Mouse (Mus musculus) midbrain, embryonic 11.5 days (tissue): ENCODE data around the gene Aff1. TPM values are rescaled to one million over a fixed set of nuclear protein-coding genes. Genes with fewer than 3 reads are reported as not detected.

ENCODE experiments used
- ATAC-seq: fragments of 200-750 bp; cut with Nextera tagmentation; 2 replicates; pipeline ENCODE4 v1.8.0; 2017; ENCODE audit warnings: moderate TSS enrichment, moderate library complexity; ENCODE audit not compliant: low FRiP score
- DNase-seq: peaks from one replicate; pipeline ENCODE4 v3.0.0; 2015; ENCODE audit warnings: low spot score; ENCODE audit errors: missing footprints
- H3K27ac ChIP-seq: fragments of 300-500 bp; sonication (generic); 2 replicates; pipeline ENCODE4 v1.5.1; 2014; ENCODE audit warnings: low read depth, low read length
- H3K27me3 ChIP-seq: fragments of 300-500 bp; sonication (generic); 2 replicates; pipeline ENCODE4 v1.6.1; 2014; ENCODE audit warnings: mild to moderate bottlenecking, low read length, moderate library complexity, mixed read lengths; ENCODE audit not compliant: control insufficient read depth, insufficient read depth
- H3K36me3 ChIP-seq: fragments of 300-500 bp; sonication (generic); 2 replicates; pipeline ENCODE4 v1.6.1; 2014; ENCODE audit warnings: mild to moderate bottlenecking, low read length, moderate library complexity, mixed read lengths; ENCODE audit not compliant: control insufficient read depth, insufficient read depth
- H3K4me1 ChIP-seq: fragments of 300-500 bp; sonication (generic); 2 replicates; pipeline ENCODE4 v1.6.1; 2014; ENCODE audit warnings: low read length; ENCODE audit not compliant: control insufficient read depth, insufficient read depth
- H3K4me2 ChIP-seq: fragments of 300-500 bp; sonication (generic); 2 replicates; pipeline ENCODE4 v1.6.1; 2014; ENCODE audit warnings: mild to moderate bottlenecking, moderate library complexity
- H3K4me3 ChIP-seq: fragments of 300-500 bp; sonication (generic); 2 replicates; pipeline ENCODE4 v1.5.1; 2014; ENCODE audit warnings: low read depth, low read length
- H3K9ac ChIP-seq: fragments of 300-500 bp; sonication (generic); 2 replicates; pipeline ENCODE4 v1.6.1; 2014; ENCODE audit warnings: low read length
- H3K9me3 ChIP-seq: fragments of 300-500 bp; sonication (generic); 2 replicates; pipeline ENCODE4 v1.6.1; 2016; ENCODE audit warnings: low read length; ENCODE audit not compliant: control insufficient read depth
- WGBS: fragments of 180-500 bp; shearing (Covaris S2); extraction: QIAGEN DNeasy Blood & Tissue Kit; methylation state at CpG from one replicate; pipeline ENCODE4 v1.1.7; 2014; 5-methylcytosine and 5-hydroxymethylcytosine counted together
- polyA plus RNA-seq: library from polyadenylated mRNA; unstranded; fragments of >200 nt; fragmentation: Nextera tagmentation; extraction: Ambion mirVana; gene quantifications from 2 replicates; pipeline ENCODE4 v1.2.1, GENCODE M21; 2014

Gene Aff1
- polyA plus RNA-seq, 1 experiment from 2014 or later: 5.9 TPM

DNA sequence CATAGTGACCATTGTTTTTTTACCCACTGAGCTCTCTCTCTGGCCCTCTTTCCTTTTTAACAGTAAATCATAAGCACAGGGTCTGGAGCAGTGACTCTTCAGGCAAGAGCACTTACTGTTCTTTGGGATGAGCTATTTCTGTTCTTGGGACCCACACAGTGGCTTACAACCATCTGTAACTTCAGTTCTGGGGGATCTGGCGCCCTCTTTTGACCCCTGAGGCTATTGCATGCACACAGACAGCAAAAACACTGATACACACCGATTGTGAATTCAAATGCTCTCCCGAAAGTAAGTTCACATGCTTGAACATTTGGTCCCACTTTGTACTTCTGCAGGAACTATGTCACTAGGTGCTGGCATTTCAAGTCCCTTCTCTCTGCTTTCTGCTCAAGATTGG is 9.3 kb downstream of the Aff1 start:
- H3K36me3 ChIP-seq: no peaks in the 10 kb centered on the region
- H3K9me3 ChIP-seq: no peaks in the 10 kb centered on the region
- H3K27me3 ChIP-seq: no peaks in the 10 kb centered on the region
- H3K27ac ChIP-seq: no peak overlapping the region
- H3K4me3 ChIP-seq: no peak overlapping the region
- no peak overlapping the region for H3K4me2 ChIP-seq
- no peak overlapping the region for H3K9ac ChIP-seq
- WGBS: 78% methylated on average over 3 of the region's 3 CpGs
- H3K4me1 ChIP-seq: no peaks in the 10 kb centered on the region
- DNase-seq (no peak), ATAC-seq (no peak)

DNA sequence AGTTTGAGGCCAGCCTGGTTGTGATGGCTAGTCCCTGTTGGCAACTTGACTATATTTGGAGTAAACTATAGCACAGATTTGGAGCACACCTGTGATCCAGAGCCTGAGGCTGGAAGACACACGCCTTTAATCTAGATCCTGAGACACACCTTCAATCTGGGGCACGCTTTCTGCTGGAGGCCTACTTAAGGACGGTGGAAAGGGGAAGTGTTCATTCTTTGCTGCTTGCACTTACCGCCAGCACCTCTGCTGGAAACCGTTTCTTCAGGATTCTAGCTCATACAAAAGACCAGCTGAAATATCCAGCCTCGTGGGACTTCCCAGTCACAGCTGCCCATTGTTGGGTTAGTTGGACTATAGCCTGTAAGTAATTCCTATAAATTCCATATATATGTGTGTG is 10.4 kb downstream of the Aff1 start:
- Histone ChIP-seq H3K9ac (no peak overlapping the region), H3K4me3 (no peak overlapping the region), H3K9me3 (no peaks in the 10 kb centered on the region), H3K4me2 (no peak overlapping the region), H3K36me3 (no peaks in the 10 kb centered on the region), H3K4me1 (no peaks in the 10 kb centered on the region), H3K27ac (no peak overlapping the region), H3K27me3 (no peaks in the 10 kb centered on the region)
- ATAC-seq: no peak
- DNase-seq: no peak
- WGBS: 82% methylated on average over 6 of the region's 6 CpGs

- Histone ChIP-seq H3K27me3 (no peaks in the 10 kb centered on the region), H3K36me3 (no peaks in the 10 kb centered on the region), H3K4me2 (no peak overlapping the region), H3K27ac (no peak overlapping the region), H3K4me3 (no peak overlapping the region), H3K4me1 (no peaks in the 10 kb centered on the region), H3K9me3 (no peaks in the 10 kb centered on the region), H3K9ac (no peak overlapping the region)
- DNase-seq (no peak), ATAC-seq (no peak)
- WGBS: 96% methylated on average over 4 of the region's 4 CpGs
These were observed 13.2 kb downstream of the Aff1 start for GRCm38 (mm10) chr5:103705331-103705730.

GRCm38 (mm10) chr5:103705874-103706273 is 13.7 kb downstream of the Aff1 start:
- H3K9me3 ChIP-seq: no peaks in the 10 kb centered on the region
- no peak for DNase-seq
- ATAC-seq: no peak
- no peak overlapping the region for H3K4me3 ChIP-seq
- no peaks in the 10 kb centered on the region for H3K36me3 ChIP-seq
- no peaks in the 10 kb centered on the region for H3K27me3 ChIP-seq
- H3K27ac ChIP-seq: no peak overlapping the region
- H3K4me1 ChIP-seq: no peaks in the 10 kb centered on the region
- no peak overlapping the region for H3K4me2 ChIP-seq
- 75% methylated on average over 1 of the region's 1 CpGs for WGBS
- no peak overlapping the region for H3K9ac ChIP-seq

DNA sequence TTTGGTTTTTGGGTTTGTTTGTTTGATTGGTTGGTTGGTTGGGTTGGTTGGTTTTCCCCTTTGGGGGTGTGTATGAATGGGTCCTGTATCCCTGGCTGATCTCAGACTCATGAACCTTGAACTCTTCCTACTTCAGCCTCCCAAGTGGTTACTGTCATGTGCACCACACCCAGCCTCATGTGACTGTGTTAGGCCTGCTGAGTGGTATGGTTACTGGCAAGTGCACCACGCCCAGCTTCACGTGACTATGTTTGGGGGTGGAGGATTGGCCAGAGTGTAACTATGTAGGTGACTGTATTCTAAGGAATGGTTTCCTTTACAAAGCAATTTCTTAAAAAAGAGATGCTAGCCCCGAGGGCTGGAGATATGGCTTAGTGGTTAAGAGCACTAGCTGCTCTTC is 16.9 kb downstream of the Aff1 start:
- Histone ChIP-seq H3K27me3 (no peaks in the 10 kb centered on the region), H3K36me3 (no peaks in the 10 kb centered on the region), H3K9ac (no peak overlapping the region), H3K4me1 (no peaks in the 10 kb centered on the region), H3K4me2 (no peak overlapping the region), H3K27ac (no peak overlapping the region), H3K9me3 (no peaks in the 10 kb centered on the region), H3K4me3 (no peak overlapping the region)
- WGBS: 91% methylated on average over 3 of the region's 3 CpGs
- ATAC-seq (no peak), DNase-seq (no peak)

GRCm38 (mm10) chr5:103711886-103712285 is 19.7 kb downstream of the Aff1 start:
- H3K27me3 ChIP-seq: no peaks in the 10 kb centered on the region
- no peak for ATAC-seq

DNA sequence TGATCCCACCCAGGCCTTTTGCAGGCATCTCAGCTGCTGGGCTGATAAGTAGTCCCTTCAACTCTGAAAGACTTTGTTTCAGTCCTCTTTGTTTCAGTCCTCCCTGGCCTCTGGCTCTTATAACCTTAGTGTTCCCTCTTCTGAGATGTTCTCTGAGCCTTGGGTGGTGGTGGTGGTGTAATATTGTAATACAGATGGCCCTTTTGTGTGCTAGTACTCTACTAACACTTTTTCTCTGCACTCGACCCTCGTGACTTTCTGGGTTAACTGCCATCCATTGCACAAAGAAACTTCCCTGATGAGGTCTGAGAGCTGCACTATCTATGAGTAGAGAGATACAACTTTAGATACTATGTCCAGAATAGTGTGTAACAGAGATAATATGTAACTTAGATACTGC is 21.2 kb downstream of the Aff1 start:
- Histone ChIP-seq H3K4me3 (no peak overlapping the region), H3K27ac (no peak overlapping the region), H3K9me3 (no peaks in the 10 kb centered on the region), H3K27me3 (no peaks in the 10 kb centered on the region), H3K4me2 (no peak overlapping the region), H3K4me1 (no peaks in the 10 kb centered on the region), H3K36me3 (no peaks in the 10 kb centered on the region), H3K9ac (no peak overlapping the region)
- no peak for ATAC-seq
- no peak for DNase-seq
- WGBS: 76% methylated on average over 2 of the region's 2 CpGs

More at GRCm38 (mm10) chr5:103711886-103712285, 19.7 kb downstream of the Aff1 start:
- Histone ChIP-seq H3K4me2 (no peak overlapping the region), H3K4me3 (no peak overlapping the region), H3K9me3 (no peaks in the 10 kb centered on the region), H3K9ac (no peak overlapping the region), H3K4me1 (no peaks in the 10 kb centered on the region), H3K36me3 (no peaks in the 10 kb centered on the region), H3K27ac (no peak overlapping the region)
- 89% methylated on average over 2 of the region's 2 CpGs for WGBS
- DNase-seq: no peak

DNA sequence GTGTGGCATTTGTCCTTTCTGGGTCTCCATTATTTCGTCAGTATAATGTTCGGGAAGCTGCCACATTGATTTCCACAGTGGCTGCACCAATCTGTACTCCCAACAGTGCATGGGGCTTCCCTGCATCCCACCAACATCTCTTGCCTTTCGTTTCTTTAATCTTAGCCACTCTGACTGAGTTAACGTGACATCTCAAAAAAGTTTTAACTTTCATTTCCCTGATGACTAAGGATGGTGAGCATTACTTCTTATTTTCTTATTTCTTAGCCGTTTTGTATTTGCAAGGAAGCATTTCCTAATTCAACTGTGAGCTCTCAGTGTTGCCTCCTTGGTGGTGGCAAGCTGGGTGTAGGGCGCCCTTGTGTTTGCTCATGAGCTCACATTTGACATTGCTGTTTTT is 22.8 kb downstream of the Aff1 start:
- H3K27me3 ChIP-seq: no peaks in the 10 kb centered on the region
- no peaks in the 10 kb centered on the region for H3K9me3 ChIP-seq
- DNase-seq: no peak
- WGBS: 86% methylated on average over 6 of the region's 6 CpGs
- H3K4me1 ChIP-seq: no peaks in the 10 kb centered on the region
- H3K36me3 ChIP-seq: no peaks in the 10 kb centered on the region
- H3K4me2 ChIP-seq: no peak overlapping the region
- no peak overlapping the region for H3K4me3 ChIP-seq
- no peak overlapping the region for H3K27ac ChIP-seq
- ATAC-seq: no peak
- H3K9ac ChIP-seq: no peak overlapping the region

- no peaks in the 10 kb centered on the region for H3K4me1 ChIP-seq
- H3K4me2 ChIP-seq: no peak overlapping the region
- no peak overlapping the region for H3K27ac ChIP-seq
- no peak for ATAC-seq
- H3K9ac ChIP-seq: no peak overlapping the region
- no peak overlapping the region for H3K4me3 ChIP-seq
- H3K36me3 ChIP-seq: no peaks in the 10 kb centered on the region
- H3K27me3 ChIP-seq: no peaks in the 10 kb centered on the region
- DNase-seq: no peak
- H3K9me3 ChIP-seq: no peaks in the 10 kb centered on the region
- WGBS: 88% methylated on average over 5 of the region's 5 CpGs
These were observed 24.7 kb downstream of the Aff1 start for GRCm38 (mm10) chr5:103716824-103717342.

DNA sequence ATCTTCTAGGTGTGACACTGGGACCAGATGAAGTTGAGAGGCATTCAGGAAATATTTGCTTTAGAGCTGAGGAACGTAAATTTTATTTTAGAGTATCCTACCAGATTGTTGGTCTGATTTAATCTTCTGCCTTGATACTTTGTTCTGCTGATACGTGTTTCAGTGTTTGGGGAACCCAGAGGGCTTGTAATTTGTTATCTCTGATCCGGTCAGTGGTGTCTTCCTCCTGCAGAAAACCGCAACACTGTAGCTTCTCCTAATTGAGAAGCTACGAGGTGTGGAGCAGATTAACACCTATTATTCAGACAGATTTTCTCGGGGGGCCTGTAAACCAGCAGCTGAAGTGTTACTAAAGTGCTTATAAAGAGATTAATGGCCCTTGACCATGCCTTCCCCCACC is 27.0 kb downstream of the Aff1 start:
- no peak for ATAC-seq
- no peak overlapping the region for H3K4me2 ChIP-seq
- H3K9me3 ChIP-seq: no peaks in the 10 kb centered on the region

More for the DNA sequence above, 27.0 kb downstream of the Aff1 start:
- Histone ChIP-seq H3K27ac (no peak overlapping the region), H3K9ac (no peak overlapping the region), H3K36me3 (no peaks in the 10 kb centered on the region), H3K27me3 (no peaks in the 10 kb centered on the region), H3K4me1 (no peaks in the 10 kb centered on the region), H3K4me3 (no peak overlapping the region)
- no peak for DNase-seq
- 14% methylated on average over 6 of the region's 6 CpGs for WGBS
